Mouse (Mus musculus) cortical plate, adult 2 months (tissue): ENCODE results near the gene Ccdc81.

ENCODE experiments used
- CTCF ChIP-seq: fragments of 200-500 bp; IDR thresholded peaks from 2 replicates; pipeline ENCODE4 v1.5.1; 2011; ENCODE audit warnings: mild to moderate bottlenecking, control low read depth, low read length; ENCODE audit not compliant: insufficient read depth; ENCODE audit errors: extremely low read depth
- POLR2A ChIP-seq: fragments of 200-500 bp; IDR thresholded peaks from 2 replicates; pipeline ENCODE4 v1.6.1; 2011; ENCODE audit warnings: mild to moderate bottlenecking, low read length, control low read depth; ENCODE audit not compliant: insufficient read depth; ENCODE audit errors: extremely low read depth

DNA sequence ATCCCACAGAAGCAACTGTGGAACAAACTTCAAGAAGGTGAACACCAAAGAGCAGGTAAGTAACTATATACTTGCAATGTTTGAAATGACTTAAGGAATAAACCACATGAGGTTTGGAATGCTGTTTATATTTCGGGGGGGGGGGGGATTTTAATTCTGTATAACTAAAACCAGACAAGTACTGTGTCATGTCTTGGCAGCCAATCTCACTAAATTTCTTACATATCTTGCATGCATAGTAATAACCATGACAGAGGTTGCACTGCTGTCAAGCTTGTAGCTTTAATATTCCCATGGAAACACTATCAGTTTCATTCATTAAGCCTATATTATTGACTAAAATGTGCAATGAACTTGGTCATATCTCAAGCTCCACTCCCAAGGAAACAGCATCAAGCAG is 48.2 kb downstream of the Ccdc81 start:
- TF ChIP-seq CTCF (no peak), POLR2A (no peak)
